Mouse (Mus musculus): ENCODE results near the gene Dst. TPM values are rescaled to one million over a fixed set of nuclear protein-coding genes. Genes with fewer than 3 reads are reported as not detected.

The Dst gene
- total RNA-seq, 4 experiments from 2014 or later, result 366 to 489 (median 444) TPM

GRCm38 (mm10) chr1:33977832-33978231, 69.8 kb downstream of the Dst start:
- no peak for DNase-seq (ENCODE audit: low spot score)

DNA sequence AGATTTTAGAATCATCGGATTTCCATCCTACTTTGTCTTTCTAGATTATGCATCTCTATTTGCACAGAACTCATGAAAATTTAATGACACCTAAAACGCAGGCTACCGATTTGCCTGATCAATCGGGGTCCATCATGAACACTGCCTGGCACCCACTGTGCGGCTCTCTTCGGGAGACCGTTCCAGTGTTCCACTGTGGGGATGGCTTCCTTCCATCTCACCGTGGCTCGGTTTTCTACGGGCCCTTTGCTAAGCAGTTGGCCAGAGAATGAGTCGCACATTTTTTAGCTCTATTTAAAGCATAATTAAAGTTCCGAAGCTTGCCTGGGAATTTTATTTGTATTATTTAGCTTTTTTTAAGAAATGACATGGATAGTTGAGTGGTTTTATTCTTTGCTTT, 72.4 kb downstream of the Dst start:
- no peak for DNase-seq (ENCODE audit: low spot score)

GRCm38 (mm10) chr1:33989643-33990042, 81.6 kb downstream of the Dst start:
- no peak for DNase-seq (ENCODE audit: low spot score)

- DNase-seq (ENCODE audit: low spot score), result no peak
Observed at GRCm38 (mm10) chr1:33991067-33991466, 83.0 kb downstream of the Dst start.

DNA sequence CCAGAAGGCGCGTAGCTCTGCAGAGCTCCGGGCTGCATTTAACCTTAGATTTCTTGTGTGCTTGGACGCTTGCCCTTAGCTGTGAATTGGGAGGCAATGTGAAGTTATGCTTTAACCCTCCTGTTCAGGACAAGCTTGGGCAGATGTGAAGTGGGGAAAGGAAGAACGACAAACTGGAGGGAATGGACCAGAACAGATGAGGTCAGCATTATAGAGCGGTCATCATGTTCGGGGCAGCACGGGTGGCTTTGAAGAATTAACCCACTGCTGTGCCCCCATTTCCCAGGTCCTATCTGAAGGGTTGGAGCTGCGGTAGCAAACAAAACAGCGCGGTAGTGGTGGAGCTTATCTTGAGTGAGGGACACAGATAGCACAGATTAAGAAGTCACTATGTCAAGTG, 84.8 kb downstream of the Dst start:
- DNase-seq (ENCODE audit: low spot score), result no peak

- no peak for DNase-seq (ENCODE audit: low spot score)
Observed at GRCm38 (mm10) chr1:33994201-33994600, 86.2 kb downstream of the Dst start.

- DNase-seq (ENCODE audit: low spot score), result no peak
Observed at GRCm38 (mm10) chr1:33995386-33995785, 87.4 kb downstream of the Dst start.

DNA sequence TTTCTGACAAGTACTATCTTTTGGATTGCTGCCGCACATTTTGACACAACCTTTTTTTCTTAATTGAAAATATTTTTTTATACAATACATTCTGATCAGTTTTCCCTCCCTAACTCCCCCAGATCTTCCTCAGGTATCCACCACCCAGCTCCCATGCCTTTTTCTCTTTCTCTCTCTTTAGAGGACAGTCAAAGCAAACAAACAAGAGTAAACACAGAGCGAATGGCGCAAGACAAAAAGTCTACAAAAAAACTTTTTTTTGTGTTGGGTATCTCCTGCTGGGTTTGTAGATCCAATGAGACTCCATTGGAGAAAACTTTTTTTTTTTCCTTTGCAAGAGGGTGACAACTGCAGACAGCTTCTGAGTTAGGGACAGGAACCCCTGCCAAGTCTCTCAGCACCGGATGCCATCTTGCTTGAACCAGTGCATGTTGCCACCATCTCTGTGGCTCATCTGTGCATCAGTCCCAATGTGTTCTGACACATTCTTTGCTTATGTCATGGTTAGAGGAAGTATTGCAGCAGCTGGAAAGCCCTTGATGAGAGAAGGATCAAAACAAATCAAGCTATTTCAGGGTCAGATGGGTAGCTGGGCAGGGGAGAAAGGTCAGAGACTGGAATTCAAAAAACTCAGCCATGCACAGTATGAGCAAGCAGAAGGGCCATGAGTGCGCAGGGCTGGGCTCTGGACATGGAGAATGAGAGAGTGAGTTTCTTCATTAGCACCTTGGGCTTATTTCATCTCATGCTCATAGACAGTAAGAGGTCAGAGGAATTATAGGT, 88.3 kb downstream of the Dst start:
- DNase-seq (ENCODE audit: low spot score), result no peak

GRCm38 (mm10) chr1:34002321-34002720, 94.3 kb downstream of the Dst start:
- DNase-seq (ENCODE audit: low spot score), result no peak

DNA sequence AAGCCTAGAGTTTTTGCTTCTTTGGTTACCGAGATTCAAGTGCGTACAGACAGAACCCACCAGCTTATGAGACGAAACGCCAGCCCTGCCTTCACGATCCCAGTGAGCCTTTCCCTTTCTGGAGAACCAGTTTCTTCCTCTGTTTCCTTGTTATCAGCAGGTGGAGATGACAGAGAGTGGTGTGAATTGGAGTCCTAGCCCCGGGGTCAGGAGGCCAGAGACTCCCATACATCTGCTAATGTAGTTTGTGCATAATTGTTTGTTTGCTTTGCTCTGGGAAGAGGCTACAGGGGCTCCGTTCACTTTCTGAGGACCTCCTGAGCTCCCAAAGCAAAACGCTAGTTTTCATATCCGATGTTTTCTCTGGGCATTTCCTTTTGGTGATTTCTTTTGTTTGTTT, 94.9 kb downstream of the Dst start:
- no peak for DNase-seq (ENCODE audit: low spot score)

GRCm38 (mm10) chr1:34005238-34005725, 97.3 kb downstream of the Dst start:
- peak; percentile 46 for DNase-seq (ENCODE audit: low spot score)

- DNase-seq (ENCODE audit: low spot score), result peak; percentile 92
Observed at GRCm38 (mm10) chr1:34005726-34006638, 98.0 kb downstream of the Dst start.

- no peak for DNase-seq (ENCODE audit: low spot score)
Observed at GRCm38 (mm10) chr1:34006828-34007361, 98.9 kb downstream of the Dst start.

DNA sequence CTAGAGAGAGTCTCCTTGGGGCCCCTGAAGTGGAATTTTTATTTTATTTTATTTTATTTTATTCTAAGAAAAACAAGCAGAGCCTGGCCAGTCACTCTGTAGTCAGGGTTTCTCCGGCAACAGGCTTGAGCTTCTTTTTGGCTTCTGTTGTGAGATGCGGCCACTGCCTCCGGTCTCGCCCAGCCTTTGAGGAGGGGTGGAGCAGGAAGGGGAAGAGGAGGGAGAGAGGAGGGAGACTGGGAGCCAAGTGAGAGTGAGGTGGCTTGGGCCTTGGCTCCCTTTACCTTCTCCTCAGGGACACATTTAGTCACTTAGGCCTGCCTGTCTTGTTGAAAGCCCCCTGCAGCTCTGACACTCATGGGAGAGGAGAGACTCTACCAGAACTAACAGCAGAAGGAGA, 99.4 kb downstream of the Dst start:
- peak; percentile 70 for DNase-seq (ENCODE audit: low spot score)

GRCm38 (mm10) chr1:34011051-34011677, 103.1 kb downstream of the Dst start:
- DNase-seq (ENCODE audit: low spot score), result peak; percentile 72

DNA sequence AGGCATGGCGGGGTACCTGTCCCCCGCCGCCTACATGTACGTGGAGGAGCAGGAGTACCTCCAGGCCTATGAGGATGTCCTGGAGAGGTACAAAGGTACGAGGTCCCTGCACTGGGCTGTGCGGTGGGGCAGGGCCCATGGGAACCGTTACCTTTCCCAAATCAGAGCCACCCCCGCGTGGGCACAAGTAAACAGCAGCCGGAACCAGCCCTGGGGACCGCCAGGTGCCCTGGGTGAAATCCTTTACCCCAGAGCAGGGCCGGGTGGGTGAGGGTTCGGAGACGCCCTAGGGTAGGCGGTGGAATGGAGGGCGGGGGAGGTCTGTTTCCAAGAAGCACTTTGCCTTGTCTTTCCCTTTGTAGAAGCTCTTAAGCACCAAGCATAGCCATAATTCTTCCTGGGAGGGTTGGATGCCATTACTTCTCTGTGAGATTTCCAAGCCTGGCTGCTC, 103.8 kb downstream of the Dst start:
- DNase-seq (ENCODE audit: low spot score), result no peak

DNA sequence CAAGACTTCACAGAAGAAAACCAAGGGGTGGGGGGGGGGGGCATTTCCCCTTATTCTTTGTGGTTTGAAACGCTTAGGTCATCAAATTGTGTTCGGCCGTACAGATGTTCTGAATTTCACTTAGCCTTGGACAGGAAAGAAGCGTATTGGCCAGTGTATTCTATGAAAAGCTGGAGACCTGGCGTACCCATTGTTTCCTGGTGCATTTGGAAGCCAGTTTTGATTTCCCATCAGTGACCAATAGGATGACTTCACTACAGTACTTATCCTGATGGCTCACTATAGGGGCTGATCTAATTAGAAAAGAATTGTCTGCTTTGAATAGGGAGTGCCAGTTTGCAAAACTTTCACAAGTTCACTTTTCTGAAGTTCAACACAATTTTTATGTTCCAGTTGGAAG, 105.5 kb downstream of the Dst start:
- no peak for DNase-seq (ENCODE audit: low spot score)

- DNase-seq (ENCODE audit: low spot score), result no peak
Observed at GRCm38 (mm10) chr1:34016780-34017179, 108.8 kb downstream of the Dst start.

- DNase-seq (ENCODE audit: low spot score), result no peak
Observed at GRCm38 (mm10) chr1:34017323-34017722, 109.3 kb downstream of the Dst start.

GRCm38 (mm10) chr1:34020599-34020998, 112.6 kb downstream of the Dst start:
- no peak for DNase-seq (ENCODE audit: low spot score)

- DNase-seq (ENCODE audit: low spot score), result peak; percentile 57
Observed at GRCm38 (mm10) chr1:34021574-34021973, 113.5 kb downstream of the Dst start.

DNA sequence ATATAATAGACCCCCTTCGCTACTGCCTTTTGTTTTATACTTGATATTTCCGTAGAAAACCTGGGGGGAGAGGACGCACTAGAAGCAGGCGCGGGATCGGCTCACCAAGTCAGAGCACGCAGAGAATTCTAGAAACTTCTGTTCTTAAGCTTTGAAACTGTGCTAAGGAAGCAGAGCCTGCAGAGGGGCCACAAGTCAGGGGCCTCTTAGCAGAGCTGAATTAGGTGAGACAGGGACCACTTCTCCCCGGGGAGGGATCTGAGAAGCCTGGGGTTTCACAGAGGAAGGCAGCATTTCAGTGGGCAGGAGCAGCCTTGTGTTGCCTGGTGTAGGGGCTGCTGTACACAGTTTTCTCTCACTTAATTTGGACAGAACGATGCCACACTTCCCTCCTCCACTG, 115.1 kb downstream of the Dst start:
- no peak for DNase-seq (ENCODE audit: low spot score)

All from heart, adult 8-10 months (tissue).